Mouse (Mus musculus) intestine, embryonic 14.5 days (tissue): ENCODE measurements around the gene Lcn5. TPM values are rescaled to one million over a fixed set of nuclear protein-coding genes. Genes with fewer than 3 reads are reported as not detected.
"Not testable (repeated sequence)": the region's sequence is repeated elsewhere in the genome, so short reads cannot be mapped to it uniquely, and the experiment has no call there.

Source experiments
- ATAC-seq: fragments of 200-750 bp; cut with Nextera tagmentation; replicated peaks from 2 replicates; pipeline ENCODE4 v1.8.0; 2017; ENCODE audit warnings: low read depth, moderate number of reproducible peaks, moderate TSS enrichment, moderate library complexity; ENCODE audit not compliant: low FRiP score, low TSS enrichment
- DNase-seq: peaks from one replicate; pipeline ENCODE4 v3.0.0-alpha.2; 2018; ENCODE audit warnings: low spot score
- H3K27ac ChIP-seq: fragments of 300-500 bp; sonication (generic); 2 replicates; pipeline ENCODE4 v1.5.1; 2014; ENCODE audit warnings: low read depth, mild to moderate bottlenecking, control low read depth
- H3K27me3 ChIP-seq: fragments of 300-500 bp; sonication (generic); replicated peaks from 2 replicates; pipeline ENCODE4 v1.6.1; 2014; ENCODE audit warnings: low read length, control low read depth; ENCODE audit not compliant: control insufficient read depth, insufficient read depth
- H3K36me3 ChIP-seq: fragments of 300-500 bp; sonication (generic); 2 replicates; pipeline ENCODE4 v1.6.1; 2014; ENCODE audit warnings: low read length, control low read depth; ENCODE audit not compliant: control insufficient read depth, insufficient read depth
- H3K4me1 ChIP-seq: fragments of 300-500 bp; sonication (generic); replicated peaks from 2 replicates; pipeline ENCODE4 v1.6.1; 2014; ENCODE audit warnings: low read length, control low read depth, mixed read lengths; ENCODE audit not compliant: control insufficient read depth, insufficient read depth
- H3K4me2 ChIP-seq: fragments of 300-500 bp; sonication (generic); 2 replicates; pipeline ENCODE4 v1.6.1; 2014; ENCODE audit warnings: low read length
- H3K4me3 ChIP-seq: fragments of 300-500 bp; sonication (generic); 2 replicates; pipeline ENCODE4 v1.5.1; 2014; ENCODE audit warnings: low read depth, low read length, control low read depth, mixed read lengths
- H3K9ac ChIP-seq: fragments of 300-500 bp; sonication (generic); 2 replicates; pipeline ENCODE4 v1.6.1; 2014; ENCODE audit warnings: mild to moderate bottlenecking, low read length
- H3K9me3 ChIP-seq: fragments of 300-500 bp; sonication (generic); 2 replicates; pipeline ENCODE4 v1.6.1; 2016; ENCODE audit warnings: low read length, control low read depth; ENCODE audit not compliant: control insufficient read depth
- WGBS: fragments of 180-500 bp; shearing (Covaris S2); extraction: QIAGEN DNeasy Blood & Tissue Kit; methylation state at CpG from one replicate; pipeline ENCODE4 v1.1.7; 2014; 5-methylcytosine and 5-hydroxymethylcytosine counted together
- polyA plus RNA-seq: library from polyadenylated mRNA; unstranded; fragments of >200 nt; fragmentation: Nextera tagmentation; extraction: Ambion mirVana; gene quantifications from 2 replicates; pipeline ENCODE4 v1.2.1, GENCODE M21; 2014

Lcn5 gene
- polyA plus RNA-seq, 1 experiment from 2014 or later: not detected

DNA sequence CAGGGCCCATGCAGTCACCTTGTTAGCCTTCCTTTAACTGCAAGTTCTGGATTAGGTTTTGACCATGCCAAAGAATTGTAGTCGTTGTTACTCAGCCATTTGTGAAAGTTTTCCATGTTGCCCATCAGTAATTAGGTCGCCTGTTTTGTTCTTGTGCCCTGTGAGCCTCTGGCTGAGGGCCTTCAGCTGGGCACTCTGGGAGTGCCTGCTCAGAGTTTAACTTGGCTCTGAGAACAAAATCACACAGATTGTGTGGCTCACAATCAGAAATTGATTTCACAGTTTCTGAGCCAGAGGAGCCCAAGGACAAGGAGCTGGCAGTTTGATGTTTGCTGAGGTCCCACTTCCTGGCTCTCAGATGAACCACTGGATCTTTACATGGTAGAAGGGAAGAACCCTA, 52.0 kb downstream of the Lcn5 start:
- not testable (repeated sequence) for H3K4me1 ChIP-seq, ATAC-seq, DNase-seq, H3K27me3 ChIP-seq, H3K9me3 ChIP-seq, H3K4me3 ChIP-seq, H3K9ac ChIP-seq, H3K36me3 ChIP-seq, H3K4me2 ChIP-seq, H3K27ac ChIP-seq
- 80% methylated on average over 2 of the region's 2 CpGs for WGBS

Other genes starting within 250 kb of the Lcn5 start
- gene Fut7, start 234.7 kb upstream of the Lcn5 start, polyA plus RNA-seq: 0.15 TPM in 1 of 2 replicates, not detected in the other
- 4.8 and 4.9 TPM in 2 replicates for gene Abca2, start 229.2 kb upstream of the Lcn5 start, polyA plus RNA-seq
- 1.8 and 2.0 TPM in 2 replicates for gene Clic3, start 201.1 kb upstream of the Lcn5 start, polyA plus RNA-seq
- gene Paxx, start 196.9 kb upstream of the Lcn5 start, polyA plus RNA-seq: 25.0 and 27.4 TPM in 2 replicates
- 6.2 and 7.9 TPM in 2 replicates for gene Ptgds, start 187.9 kb upstream of the Lcn5 start, polyA plus RNA-seq
- gene Lcn12, start 164.0 kb upstream of the Lcn5 start, polyA plus RNA-seq: not detected in 2 replicates
- 72.9 and 79.3 TPM in 2 replicates for gene Fbxw5, start 157.2 kb upstream of the Lcn5 start, polyA plus RNA-seq
- 5.9 and 6.3 TPM in 2 replicates for gene C8g, start 156.2 kb upstream of the Lcn5 start, polyA plus RNA-seq
- 31.2 and 32.0 TPM in 2 replicates for gene Traf2, start 111.0 kb upstream of the Lcn5 start, polyA plus RNA-seq
- 356 and 385 TPM in 2 replicates for gene Edf1, start 100.1 kb upstream of the Lcn5 start, polyA plus RNA-seq
- 59.1 and 85.2 TPM in 2 replicates for gene Mamdc4, start 83.1 kb upstream of the Lcn5 start, polyA plus RNA-seq
- 278 and 287 TPM in 2 replicates for gene Phpt1, start 82.7 kb upstream of the Lcn5 start, polyA plus RNA-seq
- gene Ajm1, start 76.2 kb upstream of the Lcn5 start, polyA plus RNA-seq: 1.8 and 2.0 TPM in 2 replicates
- gene Rabl6, start 49.4 kb upstream of the Lcn5 start, polyA plus RNA-seq: 59.2 and 65.6 TPM in 2 replicates
- gene Ccdc183, start 40.3 kb upstream of the Lcn5 start, polyA plus RNA-seq: 0.24 TPM in 2 replicates
- 25.7 and 26.7 TPM in 2 replicates for gene Tmem141, start 35.9 kb upstream of the Lcn5 start, polyA plus RNA-seq
- gene Fcna, start 29.9 kb upstream of the Lcn5 start, polyA plus RNA-seq: 1.5 and 1.6 TPM in 2 replicates
- not detected in 2 replicates for gene Lcn8, start 4.8 kb upstream of the Lcn5 start, polyA plus RNA-seq
- not detected in 2 replicates for gene Lcn6, start 18.8 kb downstream of the Lcn5 start, polyA plus RNA-seq
- not detected in 2 replicates for gene Lcn10, start 24.8 kb downstream of the Lcn5 start, polyA plus RNA-seq
- not detected in 2 replicates for gene Obp2a, start 42.1 kb downstream of the Lcn5 start, polyA plus RNA-seq
- 95.4 and 106 TPM in 2 replicates for gene Bmyc, start 48.8 kb downstream of the Lcn5 start, polyA plus RNA-seq
- gene Obp2b, start 79.1 kb downstream of the Lcn5 start, polyA plus RNA-seq: not detected in 2 replicates
- gene Lcn3, start 107.6 kb downstream of the Lcn5 start, polyA plus RNA-seq: not detected in 2 replicates
- gene Lcn11, start 119.1 kb downstream of the Lcn5 start, polyA plus RNA-seq: not detected in 2 replicates
- not detected in 2 replicates for gene Gm13539, start 124.3 kb downstream of the Lcn5 start, polyA plus RNA-seq
- not detected in 2 replicates for gene Glt6d1, start 157.9 kb downstream of the Lcn5 start, polyA plus RNA-seq
- not detected in 2 replicates for gene Lcn9, start 165.2 kb downstream of the Lcn5 start, polyA plus RNA-seq
- not detected in 2 replicates for gene Sohlh1, start 189.3 kb downstream of the Lcn5 start, polyA plus RNA-seq
- 0.34 and 0.46 TPM in 2 replicates for gene Kcnt1, start 205.8 kb downstream of the Lcn5 start, polyA plus RNA-seq